Mouse (Mus musculus): ENCODE data around the gene Zfp526. TPM values are rescaled to one million over a fixed set of nuclear protein-coding genes. Genes with fewer than 3 reads are reported as not detected.

Zfp526 gene
- total and polyA plus RNA-seq, 3 experiments, result 9.5 to 14.8 TPM; not detected in 1

DNA sequence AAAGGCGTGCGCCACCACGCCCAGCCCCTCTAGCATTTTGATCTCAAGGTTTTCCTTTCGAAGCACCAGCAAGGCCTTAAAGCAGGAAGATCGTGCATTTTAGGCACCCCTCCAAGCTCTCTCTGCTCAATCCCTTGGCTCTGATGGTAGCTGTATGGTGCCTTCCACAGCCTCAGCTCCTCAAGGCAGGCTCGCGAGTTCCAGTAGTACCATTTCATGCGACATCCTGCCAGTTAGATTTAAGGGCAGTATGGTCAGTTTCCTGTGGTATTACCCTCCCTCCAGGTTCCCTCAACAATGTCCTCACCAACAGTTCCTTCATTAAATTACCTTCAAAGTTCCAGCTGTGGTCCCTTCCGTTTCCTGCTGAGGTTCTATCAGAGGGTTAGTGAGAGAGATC is 25.1 kb upstream of the Zfp526 start:
- Histone ChIP-seq H3K79me2 (ENCODE audit: control insufficient read depth, insufficient read depth, low read length, poor library complexity) (no peaks in the 10 kb centered on the region), H3K9ac (ENCODE audit: control insufficient read depth, low read depth, low read length, poor library complexity, severe bottlenecking) (no peak overlapping the region), H3K4me1 (ENCODE audit: control insufficient read depth in 1 of 2, insufficient read depth in 2 of 2, low read length in 2 of 2) (0 out of 4 replicates have a peak, but pooled peaks cover 0 to 2% of the 10 kb centered on the region in 2 experiments), H3K27me3 (ENCODE audit: control insufficient read depth in 1 of 2, insufficient read depth in 2 of 2, low read length in 2 of 2) (no peaks in the 10 kb centered on the region), H3K36me3 (ENCODE audit: control insufficient read depth in 1 of 2, insufficient read depth in 2 of 2, low read length in 2 of 2) (no peaks in the 10 kb centered on the region), H3K27ac (ENCODE audit: control insufficient read depth, low read depth, low read length) (no peak overlapping the region), H3K9me3 (replicated peaks; ENCODE audit: insufficient read depth, low read length) (no peaks in the 10 kb centered on the region), H3K4me3 (ENCODE audit: control insufficient read depth in 1 of 2, insufficient read depth in 1 of 2, low read depth in 2 of 2, low read length in 2 of 2) (no peak overlapping the region)
- no peak for DNase-seq (ENCODE audit: low read depth, low spot score)
- TF ChIP-seq JUND (IDR thresholded peaks at IDR 0.05; ENCODE audit: low read depth, low read length), result no peak
- TF ChIP-seq NELFE (IDR thresholded peaks at IDR 0.05; ENCODE audit: low read depth, low read length), result no peak
- TF ChIP-seq ELF1 (IDR thresholded peaks at IDR 0.05; ENCODE audit: low read depth, low read length), result no peak
- no peak for TF ChIP-seq MAZ (IDR thresholded peaks at IDR 0.05; ENCODE audit: low read depth, low read length)
- no peak for TF ChIP-seq KAT2A (conservative IDR thresholded peaks at IDR 0.05; ENCODE audit: low read depth, low read length)
- no peak for TF ChIP-seq ZC3H11A (IDR thresholded peaks at IDR 0.05; ENCODE audit: low read depth, low read length)
- no peak for TF ChIP-seq HCFC1 (IDR thresholded peaks at IDR 0.05; ENCODE audit: low read depth, low read length)

DNA sequence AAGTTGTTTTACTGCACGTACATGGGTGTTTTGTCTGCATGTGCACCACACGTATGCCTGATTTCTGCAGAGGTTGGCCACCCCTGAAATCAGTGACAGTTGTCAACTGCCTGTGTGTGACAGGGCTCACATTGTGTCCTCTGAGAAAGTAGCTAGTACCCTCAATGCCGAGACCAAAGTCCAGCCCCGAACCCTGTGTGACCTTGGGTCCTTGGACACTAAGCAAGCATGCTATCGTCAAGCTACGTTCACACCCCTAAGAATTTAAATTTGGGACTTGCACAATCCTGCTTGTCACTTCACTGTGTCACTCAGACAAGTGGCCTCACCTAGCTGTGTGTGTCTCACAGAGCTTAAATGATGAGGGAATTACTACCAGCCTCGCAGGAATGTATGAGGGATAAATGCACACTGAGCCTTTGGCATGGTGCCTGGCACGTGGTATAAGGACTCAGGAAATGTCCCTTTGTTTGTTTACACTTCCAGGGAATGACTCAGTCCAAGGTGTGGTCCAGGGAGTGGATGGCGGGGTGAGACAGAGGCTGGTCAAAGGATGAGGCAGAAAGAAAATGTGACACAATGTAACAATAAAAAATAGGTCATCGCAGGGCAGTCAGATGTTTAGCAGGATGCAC is 23.7 kb upstream of the Zfp526 start:
- Histone ChIP-seq H3K27ac (ENCODE audit: control insufficient read depth, low read depth, low read length) (no peak overlapping the region), H3K79me2 (ENCODE audit: control insufficient read depth, insufficient read depth, low read length, poor library complexity) (no peaks in the 10 kb centered on the region), H3K9ac (ENCODE audit: control insufficient read depth, low read depth, low read length, poor library complexity, severe bottlenecking) (no peak overlapping the region)

DNA sequence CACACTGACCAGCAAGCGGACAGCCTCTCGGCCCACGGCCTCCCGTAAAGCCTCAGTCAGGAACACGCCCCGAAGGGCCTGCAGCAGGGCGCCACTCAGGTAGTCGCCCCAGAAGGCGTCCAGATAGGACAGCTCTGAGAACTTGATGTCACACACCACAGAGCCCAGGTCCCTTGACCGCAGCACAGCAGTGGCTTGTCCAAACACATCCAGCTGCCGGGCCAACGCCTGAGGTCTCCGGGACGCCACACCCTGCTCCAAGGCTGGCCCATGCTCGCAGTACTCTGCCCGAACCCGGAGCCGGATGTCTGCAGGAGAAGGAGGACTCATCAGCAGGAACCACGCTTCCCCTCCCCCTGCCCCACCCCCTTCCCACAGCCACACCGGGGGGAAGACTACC is 17.6 kb upstream of the Zfp526 start:
- DNase-seq (ENCODE audit: low read depth, low spot score), result no peak
- no peaks in the 10 kb centered on the region for H3K9me3 ChIP-seq (replicated peaks; ENCODE audit: insufficient read depth, low read length)
- H3K27me3 ChIP-seq (ENCODE audit: control insufficient read depth in 1 of 2, insufficient read depth in 2 of 2, low read length in 2 of 2), result no peaks in the 10 kb centered on the region
- H3K36me3 ChIP-seq (ENCODE audit: control insufficient read depth in 1 of 2, insufficient read depth in 2 of 2, low read length in 2 of 2), result peaks cover 0 to 8% of the 10 kb centered on the region in 2 experiments; a peak in 2 of 4 replicates
- no peak for TF ChIP-seq POLR2AphosphoS5 (IDR thresholded peaks at IDR 0.05; ENCODE audit: borderline replicate concordance, low read depth, low read length)
- no peak for TF ChIP-seq USF1 (IDR thresholded peaks at IDR 0.05; ENCODE audit: low read depth, low read length)
- TF ChIP-seq MEF2A (IDR thresholded peaks at IDR 0.05; ENCODE audit: extremely low read depth, insufficient replicate concordance, low read depth, low read length, poor library complexity, severe bottlenecking), result no peak
- TF ChIP-seq E2F4 (IDR thresholded peaks at IDR 0.05; ENCODE audit: borderline replicate concordance, low read depth, low read length), result no peak
- no peak overlapping the region for H3K27ac ChIP-seq (ENCODE audit: control insufficient read depth, low read depth, low read length)
- no peak overlapping the region for H3K9ac ChIP-seq (ENCODE audit: control insufficient read depth, low read depth, low read length, poor library complexity, severe bottlenecking)
- H3K79me2 ChIP-seq (ENCODE audit: control insufficient read depth, insufficient read depth, low read length, poor library complexity), result no peaks in the 10 kb centered on the region
- H3K4me1 ChIP-seq (ENCODE audit: control insufficient read depth in 1 of 2, insufficient read depth in 2 of 2, low read length in 2 of 2), result no peaks in the 10 kb centered on the region
- H3K4me3 ChIP-seq (ENCODE audit: control insufficient read depth in 1 of 2, insufficient read depth in 1 of 2, low read depth in 2 of 2, low read length in 2 of 2), result no peak overlapping the region

More for the DNA sequence above, 23.7 kb upstream of the Zfp526 start:
- Histone ChIP-seq H3K4me1 (ENCODE audit: control insufficient read depth in 1 of 2, insufficient read depth in 2 of 2, low read length in 2 of 2) (0 out of 4 replicates have a peak, but pooled peaks cover 0 to under 1% of the 10 kb centered on the region in 2 experiments), H3K4me3 (ENCODE audit: control insufficient read depth in 1 of 2, insufficient read depth in 1 of 2, low read depth in 2 of 2, low read length in 2 of 2) (no peak overlapping the region), H3K27me3 (ENCODE audit: control insufficient read depth in 1 of 2, insufficient read depth in 2 of 2, low read length in 2 of 2) (no peaks in the 10 kb centered on the region), H3K36me3 (ENCODE audit: control insufficient read depth in 1 of 2, insufficient read depth in 2 of 2, low read length in 2 of 2) (no peaks in the 10 kb centered on the region), H3K9me3 (replicated peaks; ENCODE audit: insufficient read depth, low read length) (no peaks in the 10 kb centered on the region)
- TF ChIP-seq MAX (IDR thresholded peaks at IDR 0.05; ENCODE audit: low read length), result no peak
- no peak for TF ChIP-seq HCFC1 (IDR thresholded peaks at IDR 0.05; ENCODE audit: low read depth, low read length)
- no peak for TF ChIP-seq SIN3A (IDR thresholded peaks at IDR 0.05; ENCODE audit: low read length)
- no peak for TF ChIP-seq MYB (IDR thresholded peaks at IDR 0.05; ENCODE audit: low read depth, low read length)
- no peak for DNase-seq (ENCODE audit: low read depth, low spot score)
